Mouse (Mus musculus) cortical plate, adult 2 months (tissue): ENCODE results near the gene Cdh4.

Experiments
- CTCF ChIP-seq: fragments of 200-500 bp; IDR thresholded peaks from 2 replicates; pipeline ENCODE4 v1.5.1; 2011; ENCODE audit warnings: mild to moderate bottlenecking, control low read depth, low read length; ENCODE audit not compliant: insufficient read depth; ENCODE audit errors: extremely low read depth
- POLR2A ChIP-seq: fragments of 200-500 bp; IDR thresholded peaks from 2 replicates; pipeline ENCODE4 v1.6.1; 2011; ENCODE audit warnings: mild to moderate bottlenecking, low read length, control low read depth; ENCODE audit not compliant: insufficient read depth; ENCODE audit errors: extremely low read depth

- TF ChIP-seq CTCF (peak; percentile 69), POLR2A (no peak)
These were observed 435.5 kb downstream of the Cdh4 start for GRCm38 (mm10) chr2:179877551-179878215.
